Mouse (Mus musculus) 416B (cell line): Measurements from ENCODE around the gene Fgf16.

ENCODE experiments used
- DNase-seq: peaks from one replicate; pipeline ENCODE4 v3.0.0; 2011; ENCODE audit warnings: low read depth

The Fgf16 gene

DNA sequence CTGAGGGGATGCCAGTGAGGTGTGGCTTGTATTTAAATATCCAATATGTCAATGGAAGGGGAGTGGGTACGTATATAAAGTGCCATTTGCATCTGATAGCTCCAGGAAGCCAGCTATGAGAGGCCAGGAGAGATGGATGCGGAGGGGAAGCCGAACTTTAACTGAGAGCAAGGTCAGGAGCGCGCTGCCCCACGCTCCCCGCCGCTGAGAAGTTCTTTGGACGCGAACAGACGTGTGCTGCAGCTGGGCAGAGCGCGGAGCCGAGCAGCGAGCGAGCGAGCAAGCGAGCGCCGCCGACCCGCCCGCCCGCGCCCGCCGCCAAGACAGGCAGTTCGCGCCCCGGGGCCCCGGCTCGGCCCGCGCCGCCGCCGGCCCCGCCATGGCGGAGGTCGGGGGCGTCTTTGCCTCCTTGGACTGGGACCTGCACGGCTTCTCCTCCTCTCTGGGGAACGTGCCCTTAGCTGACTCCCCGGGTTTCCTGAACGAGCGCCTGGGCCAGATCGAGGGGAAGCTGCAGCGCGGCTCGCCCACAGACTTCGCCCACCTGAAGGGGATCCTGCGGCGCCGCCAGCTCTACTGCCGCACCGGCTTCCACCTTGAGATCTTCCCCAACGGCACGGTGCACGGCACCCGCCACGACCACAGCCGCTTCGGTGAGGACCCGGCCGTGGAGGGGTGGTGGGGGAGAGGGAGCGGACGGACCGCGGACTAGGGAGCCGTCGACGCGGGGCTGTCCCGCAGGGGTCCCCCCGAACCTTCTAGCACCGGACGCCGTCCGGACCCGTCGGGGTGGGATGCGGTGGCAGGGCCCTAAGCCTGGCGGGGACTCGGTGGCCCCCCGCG, at the start of gene Fgf16:
Gene Fgf16 (plus strand): TSS at position 118 of the 843 bp plus-strand sequence.
- no peak for DNase-seq

- DNase-seq, result no peak
Observed at GRCm38 (mm10) chrX:105714740-105715139, 49.3 kb upstream of the Fgf16 start.

DNA sequence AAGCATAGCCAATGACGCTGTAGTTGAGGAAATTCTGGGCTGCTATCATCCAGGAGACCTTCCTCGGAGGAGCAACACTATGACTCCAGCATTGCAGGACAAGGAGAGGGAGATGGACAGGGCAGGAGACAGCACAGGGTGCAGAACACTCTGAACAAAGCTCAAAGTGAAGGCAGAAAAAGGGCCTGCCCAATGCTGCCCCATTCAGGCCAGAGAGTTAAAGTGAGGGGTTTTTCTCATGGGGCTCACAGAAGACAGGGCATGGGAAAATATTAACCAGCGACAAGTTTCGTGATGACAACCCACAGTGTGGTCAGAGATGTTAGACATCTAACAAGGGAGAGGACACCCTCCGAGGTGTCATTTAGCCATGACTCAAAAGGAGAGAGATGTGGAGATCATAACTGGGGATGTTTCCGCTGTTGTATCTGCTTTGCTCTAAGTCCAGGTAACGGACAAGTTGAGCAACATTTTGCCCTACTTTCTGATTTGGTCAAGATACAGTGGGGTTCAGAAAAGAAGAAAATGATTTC, 48.2 kb upstream of the Fgf16 start:
- no peak for DNase-seq

DNA sequence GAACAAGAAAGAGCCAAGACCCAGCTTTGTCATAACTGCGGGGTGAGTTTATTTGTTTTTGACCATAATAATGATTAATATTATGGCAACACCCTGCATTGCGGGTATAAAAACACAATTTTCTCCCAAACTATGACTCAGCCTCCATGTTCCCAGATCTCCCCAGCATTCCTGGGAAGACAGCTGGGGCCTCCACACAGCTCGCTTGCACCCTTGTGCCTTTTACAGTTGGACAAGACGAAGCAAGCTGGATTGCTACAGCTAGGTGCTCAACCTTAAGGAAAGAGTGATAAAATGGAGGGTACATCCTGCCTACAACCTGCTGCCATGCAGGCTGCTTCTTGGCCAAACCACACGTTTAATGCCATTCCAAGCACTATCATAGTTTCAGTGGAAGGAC, 45.7 kb upstream of the Fgf16 start:
- DNase-seq, result no peak

GRCm38 (mm10) chrX:105718943-105719342, 45.1 kb upstream of the Fgf16 start:
- no peak for DNase-seq

DNA sequence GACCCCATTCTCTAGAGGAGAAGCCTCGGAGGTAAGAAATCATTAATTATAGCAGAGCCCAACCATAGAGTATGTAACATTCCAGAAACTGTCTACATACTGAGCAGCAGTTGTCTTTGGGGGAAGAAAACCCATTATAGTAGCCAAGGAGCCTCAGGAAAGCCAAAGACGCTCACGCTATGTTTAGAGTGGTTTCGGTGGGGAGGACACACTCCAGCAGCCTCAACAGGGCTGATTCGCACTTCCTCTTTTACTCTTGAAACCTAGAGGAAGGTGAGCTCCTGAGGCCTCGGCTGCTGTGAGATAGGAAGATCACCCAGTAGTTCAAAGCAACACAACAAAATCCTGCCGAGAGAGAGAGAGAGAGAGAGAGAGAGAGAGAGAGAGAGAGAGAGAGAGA, 39.9 kb upstream of the Fgf16 start:
- no peak for DNase-seq

GRCm38 (mm10) chrX:105762847-105763527, 1.1 kb upstream of the Fgf16 start:
- DNase-seq, result no peak

GRCm38 (mm10) chrX:105763612-105764011, 467 bp upstream of the Fgf16 start:
- no peak for DNase-seq

GRCm38 (mm10) chrX:105765005-105765706, 1.1 kb downstream of the Fgf16 start:
- DNase-seq, result no peak

DNA sequence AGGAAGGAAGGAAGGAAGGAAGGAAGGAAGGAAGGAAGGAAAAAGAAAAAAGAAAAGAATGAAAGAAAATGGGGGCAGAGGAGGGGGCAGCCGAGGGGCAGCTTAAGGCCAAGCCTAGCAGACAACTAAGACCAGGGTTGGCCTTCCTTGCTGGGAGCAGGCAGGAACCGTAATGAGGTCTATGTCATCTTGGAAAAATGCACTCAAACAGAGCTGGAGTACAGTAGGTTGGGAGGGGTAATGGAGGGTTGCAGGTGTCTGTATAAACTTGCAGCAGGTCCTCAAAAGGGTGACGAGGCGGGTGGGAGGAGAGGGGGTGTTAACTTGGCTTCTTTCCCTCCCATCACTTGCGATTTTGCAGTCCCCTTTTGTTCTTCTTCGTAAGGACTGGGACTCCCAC, 1.9 kb downstream of the Fgf16 start:
- DNase-seq, result no peak

- peak; percentile 8 for DNase-seq
Observed at GRCm38 (mm10) chrX:105767177-105767764, 3.2 kb downstream of the Fgf16 start.

DNA sequence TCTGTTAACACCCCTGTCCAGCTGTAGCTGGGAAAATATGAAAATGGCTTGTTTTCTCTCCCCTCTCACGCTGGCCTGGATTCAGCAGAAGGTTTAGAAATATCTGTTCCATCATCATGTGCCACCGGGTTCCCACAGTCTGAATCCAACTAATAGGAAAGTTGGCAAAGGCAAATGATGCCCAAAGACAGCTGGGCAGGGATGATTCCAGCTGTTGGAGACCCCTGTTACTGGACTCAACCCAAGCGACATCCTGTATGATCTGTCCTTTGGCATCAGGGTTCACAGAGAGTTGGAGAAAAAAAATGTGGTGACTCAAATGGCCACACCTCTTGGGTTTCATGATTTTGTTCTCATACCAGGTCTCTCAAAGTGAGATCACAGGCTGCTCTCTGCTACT, 3.9 kb downstream of the Fgf16 start:
- DNase-seq, result no peak

DNA sequence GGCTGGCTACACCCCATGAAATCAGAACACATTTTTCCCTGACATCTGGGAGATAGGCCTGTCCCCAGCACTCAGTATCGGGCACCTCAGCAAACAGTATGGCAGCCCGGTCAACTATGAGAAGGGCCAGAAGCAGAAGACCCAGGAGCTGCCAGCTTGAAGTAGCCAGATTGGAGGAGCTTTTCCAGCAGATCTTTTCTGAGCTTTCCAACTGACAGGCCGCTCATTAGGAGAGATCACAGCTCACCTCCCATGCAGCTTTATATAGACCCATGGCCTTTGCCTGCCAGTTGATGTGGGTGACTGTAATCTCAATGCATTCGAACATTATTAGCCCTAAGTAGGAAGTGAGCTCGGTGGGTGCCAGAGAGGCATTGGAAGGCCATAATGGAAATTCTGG, 9.2 kb downstream of the Fgf16 start:
- DNase-seq, result no peak

GRCm38 (mm10) chrX:105794806-105795403, 30.8 kb downstream of the Fgf16 start:
- no peak for DNase-seq

GRCm38 (mm10) chrX:105824462-105824861, 60.4 kb downstream of the Fgf16 start:
- DNase-seq, result peak; percentile 33
